Mouse (Mus musculus): ENCODE data around the gene Nubpl.
A peak's percentile ranks its signal among the peaks of the same experiment; 100 is the strongest.

Gene Nubpl

DNA sequence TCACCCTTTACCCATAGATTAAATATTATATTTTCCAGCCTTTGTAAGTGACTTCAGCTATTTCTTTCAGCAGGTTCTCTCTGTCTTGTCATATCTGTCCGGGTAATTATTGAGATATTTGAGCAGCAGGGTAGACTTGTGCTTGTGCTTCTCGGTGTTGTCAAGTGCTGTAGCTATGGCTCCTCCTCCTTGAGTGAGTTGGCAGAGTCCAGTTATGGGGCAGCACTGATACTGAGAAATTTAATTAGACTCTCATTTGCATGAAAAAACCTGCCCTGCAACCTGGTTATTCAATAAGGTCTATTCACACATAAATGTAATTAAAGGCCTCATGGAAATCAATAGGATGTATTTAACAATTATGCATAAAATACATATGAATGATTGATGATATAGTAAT is 145.2 kb downstream of the Nubpl start:
- DNase-seq (ENCODE audit: low read depth, low spot score), result no peak

DNA sequence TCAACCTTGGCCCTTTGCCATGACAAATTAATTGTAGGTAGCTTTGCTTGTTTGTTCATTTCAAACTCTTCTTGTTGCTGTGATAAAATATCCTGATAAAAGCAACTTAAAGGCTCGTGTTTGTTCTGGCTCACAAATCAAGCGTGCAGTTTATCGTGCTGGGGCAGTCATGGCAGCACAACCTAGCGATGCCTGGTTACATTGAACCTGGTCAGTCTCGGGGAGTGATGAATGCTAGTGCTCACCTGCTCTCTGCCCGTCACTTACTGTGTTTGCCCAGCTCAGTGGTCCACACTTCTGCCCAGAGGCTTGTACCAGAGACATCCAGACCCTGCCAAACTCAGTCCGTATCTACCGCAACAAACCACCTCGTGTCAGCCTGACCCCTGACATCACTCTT is 149.9 kb downstream of the Nubpl start:
- no peak for DNase-seq (ENCODE audit: low read depth, low spot score)

DNA sequence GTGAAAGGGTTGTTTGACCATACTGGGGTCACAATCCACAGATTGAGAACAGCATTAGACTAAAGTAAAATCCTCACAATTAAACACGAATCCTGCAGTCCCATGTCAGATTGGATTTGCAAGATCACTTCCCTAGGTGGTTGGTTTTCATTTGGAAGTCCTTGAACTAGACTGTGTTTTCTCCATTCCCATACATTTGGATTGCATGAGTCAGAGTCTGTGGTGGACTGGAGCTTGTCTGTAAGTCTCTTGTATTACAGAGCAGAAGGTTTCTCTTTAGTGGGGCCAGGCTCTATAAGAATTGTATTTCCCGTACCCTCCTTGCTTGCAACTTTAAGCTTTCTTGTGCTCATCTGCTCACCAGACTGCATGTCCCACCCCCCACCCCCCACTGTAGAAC is 151.0 kb downstream of the Nubpl start:
- no peak for DNase-seq (ENCODE audit: low read depth, low spot score)

DNA sequence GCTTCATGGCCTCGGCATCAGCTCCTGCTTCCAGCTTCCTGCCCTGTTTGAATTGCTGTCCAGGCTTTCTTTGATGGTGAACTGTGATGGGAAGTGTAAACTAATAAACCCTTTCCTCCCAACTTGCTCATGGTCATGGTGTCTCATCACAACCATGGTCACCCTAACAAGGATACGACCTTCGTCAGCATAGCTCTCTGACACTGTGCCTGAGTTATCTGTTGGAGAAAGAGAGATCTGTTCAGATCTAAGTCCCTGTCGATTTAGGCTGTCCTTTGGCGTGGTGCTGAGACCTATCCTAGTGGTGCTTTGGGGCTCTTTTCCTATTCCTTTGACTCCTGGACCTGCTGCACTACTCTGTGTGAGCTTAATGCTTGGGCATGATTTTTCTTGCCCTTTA is 156.6 kb downstream of the Nubpl start:
- no peak for DNase-seq (ENCODE audit: low read depth, low spot score)

DNA sequence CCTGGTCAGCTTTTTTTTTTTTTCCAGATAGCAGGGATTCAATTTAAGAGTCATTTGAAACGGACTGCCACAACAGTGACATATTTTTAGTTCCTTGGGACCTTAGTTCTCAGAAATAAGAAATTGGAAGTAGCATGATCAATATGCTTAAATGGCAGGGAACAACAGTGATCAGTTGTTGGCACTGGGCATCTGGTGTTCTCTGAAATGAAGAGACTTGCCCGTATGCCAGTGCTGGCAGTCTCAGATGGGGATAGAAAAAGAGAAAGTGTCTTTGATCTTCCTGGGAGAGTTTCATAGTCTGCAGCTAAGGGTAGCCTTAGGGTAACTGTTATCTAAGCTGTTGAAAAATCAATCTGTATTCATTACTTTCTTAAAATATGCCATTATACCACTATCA is 170.6 kb downstream of the Nubpl start:
- DNase-seq (ENCODE audit: low read depth, low spot score), result peak; percentile 10

DNA sequence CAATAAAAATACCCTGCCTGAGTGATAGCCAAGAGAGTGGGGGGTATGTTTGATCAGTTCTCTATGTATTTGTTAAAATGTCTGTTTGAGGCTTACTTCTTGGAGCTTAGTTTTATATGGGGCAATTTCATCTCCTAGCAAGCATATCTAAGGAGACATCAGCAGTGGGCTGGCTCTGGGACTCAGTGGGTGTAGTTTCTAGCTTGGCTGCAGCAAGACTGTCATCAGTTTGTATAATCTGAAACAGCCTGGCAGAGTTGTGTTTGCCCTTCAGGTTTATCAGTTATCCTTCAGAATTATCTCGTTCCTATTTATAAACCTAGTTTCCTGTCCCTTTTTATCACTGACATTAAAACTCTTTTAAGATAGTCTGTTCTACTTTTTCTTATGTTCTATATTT is 175.3 kb downstream of the Nubpl start:
- peak; percentile 51 for DNase-seq (ENCODE audit: low read depth, low spot score)

DNA sequence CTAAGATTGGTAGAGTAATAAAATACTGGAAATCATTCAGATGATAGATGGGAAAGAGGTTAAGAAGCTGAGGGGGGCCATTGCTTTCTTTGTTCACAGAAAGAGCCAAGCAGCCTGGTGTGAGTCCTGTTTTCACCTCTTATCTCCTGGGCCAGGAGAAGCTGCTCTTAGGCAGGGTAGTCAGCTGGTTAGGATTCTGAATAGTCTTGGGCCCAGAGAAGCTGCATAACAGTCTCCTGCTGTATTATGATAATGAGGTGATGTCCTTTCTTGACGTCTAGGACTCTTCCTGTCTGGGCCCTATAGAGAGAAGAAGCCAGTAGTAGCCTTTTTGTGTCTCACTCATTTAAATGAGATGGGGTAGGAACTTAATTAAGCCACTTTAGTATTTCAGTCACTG is 178.8 kb downstream of the Nubpl start:
- no peak for DNase-seq (ENCODE audit: low read depth, low spot score)

DNA sequence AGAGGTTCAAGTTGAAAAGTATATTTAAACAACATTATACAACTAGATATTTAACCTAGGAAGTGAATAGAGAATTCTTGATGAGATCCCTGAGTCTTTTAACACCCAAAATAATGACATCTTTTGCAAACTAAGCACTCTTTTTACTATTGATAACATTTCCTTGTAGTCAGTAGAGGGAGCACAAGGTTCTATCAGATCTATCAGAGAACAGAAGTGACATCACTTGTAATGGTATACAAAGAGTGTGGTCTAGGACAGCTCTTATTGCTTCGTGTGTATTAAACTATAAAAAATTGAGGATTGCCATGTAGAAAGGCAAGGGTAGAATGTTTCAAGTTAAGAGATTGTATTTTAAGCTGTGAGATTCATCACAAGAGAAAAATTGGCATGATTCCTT is 183.7 kb downstream of the Nubpl start:
- no peak for DNase-seq (ENCODE audit: low read depth, low spot score)

DNA sequence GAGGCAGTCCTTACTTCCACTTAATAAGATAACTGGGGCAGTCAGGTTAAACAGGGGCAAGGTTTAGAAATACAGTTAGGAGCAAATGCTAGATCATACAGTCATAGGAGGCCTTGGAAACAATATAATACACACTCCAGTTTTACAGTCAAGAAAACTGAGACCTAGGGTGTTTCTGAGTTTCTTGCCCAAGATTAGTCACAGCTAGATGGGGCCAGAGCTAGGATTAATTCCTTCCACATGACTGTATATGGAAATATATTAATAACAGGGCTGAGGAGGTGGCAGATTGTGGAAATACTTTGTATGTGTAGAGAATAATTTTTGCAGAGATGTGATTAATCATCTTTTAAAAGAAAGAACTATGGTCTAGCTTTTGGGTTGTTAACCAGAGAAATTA is 186.9 kb downstream of the Nubpl start:
- DNase-seq (ENCODE audit: low read depth, low spot score), result no peak

DNA sequence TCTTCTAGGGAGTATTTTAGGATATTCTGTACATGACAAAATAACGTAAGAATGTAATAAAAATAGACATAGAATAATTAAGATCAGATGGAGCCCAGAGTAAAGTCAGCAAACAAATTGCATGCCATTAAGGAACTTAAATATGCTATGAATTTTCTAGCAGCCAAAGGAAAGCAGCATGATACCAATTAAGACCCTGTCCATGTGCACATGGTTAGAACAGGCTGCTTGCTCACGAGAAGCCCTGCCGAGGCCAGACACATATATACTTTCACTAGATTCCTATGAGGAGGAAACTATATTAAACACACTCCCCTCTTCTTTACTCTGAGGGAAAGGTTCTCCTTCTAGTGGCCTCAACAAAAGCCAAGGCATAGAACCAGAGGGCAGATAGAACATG is 189.3 kb downstream of the Nubpl start:
- DNase-seq (ENCODE audit: low read depth, low spot score), result no peak

DNA sequence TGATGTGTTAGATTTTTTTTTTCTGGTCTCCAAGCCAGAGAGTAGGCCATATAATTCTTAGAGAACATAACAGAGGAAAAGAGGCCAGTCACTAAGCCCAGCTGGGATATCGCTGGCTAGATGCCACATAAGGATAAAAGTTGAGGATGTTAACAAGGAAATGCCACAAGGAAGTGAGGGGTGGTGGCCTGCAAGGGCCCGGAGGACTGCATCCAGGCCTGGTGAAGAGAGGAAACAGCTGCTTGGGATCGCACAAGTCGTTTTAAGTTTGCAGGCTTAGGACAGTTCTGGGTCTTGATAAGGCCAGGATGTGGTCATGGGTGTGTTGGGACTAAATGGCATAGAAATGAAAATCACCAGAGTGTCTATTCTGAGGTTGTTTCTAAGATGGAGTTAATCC is 191.0 kb downstream of the Nubpl start:
- no peak for DNase-seq (ENCODE audit: low read depth, low spot score)

DNA sequence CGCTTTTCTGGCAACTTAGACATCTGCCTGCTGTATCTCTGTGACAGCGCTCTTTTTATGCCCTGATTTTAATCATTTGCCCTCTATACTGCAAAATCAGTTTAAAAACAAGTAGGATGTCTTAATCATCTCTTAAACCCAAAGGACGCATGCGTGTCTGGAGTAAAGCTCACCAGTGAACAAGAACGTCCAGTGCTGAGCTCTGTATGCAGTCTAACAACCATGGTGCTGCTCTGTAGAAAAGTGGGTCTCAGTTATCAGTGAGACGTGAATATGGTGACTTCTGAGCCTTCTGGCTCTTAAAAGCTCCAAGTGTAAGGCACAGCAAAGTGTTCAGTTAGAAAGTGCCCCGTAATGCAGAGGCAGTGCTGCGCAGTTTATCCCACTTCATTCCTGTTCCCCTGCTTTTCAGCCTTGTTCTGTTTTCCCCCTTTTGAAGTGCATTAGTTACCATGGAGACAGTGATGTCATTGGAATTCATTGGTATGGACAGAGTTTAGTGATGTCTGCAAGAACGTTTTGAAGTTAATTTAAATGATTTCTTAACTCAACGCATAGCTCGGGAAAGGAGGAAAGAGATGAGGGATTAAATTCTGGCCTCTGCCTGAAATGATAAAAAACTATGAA is 191.5 kb downstream of the Nubpl start:
- peak; percentile 69 for DNase-seq (ENCODE audit: low read depth, low spot score)

DNA sequence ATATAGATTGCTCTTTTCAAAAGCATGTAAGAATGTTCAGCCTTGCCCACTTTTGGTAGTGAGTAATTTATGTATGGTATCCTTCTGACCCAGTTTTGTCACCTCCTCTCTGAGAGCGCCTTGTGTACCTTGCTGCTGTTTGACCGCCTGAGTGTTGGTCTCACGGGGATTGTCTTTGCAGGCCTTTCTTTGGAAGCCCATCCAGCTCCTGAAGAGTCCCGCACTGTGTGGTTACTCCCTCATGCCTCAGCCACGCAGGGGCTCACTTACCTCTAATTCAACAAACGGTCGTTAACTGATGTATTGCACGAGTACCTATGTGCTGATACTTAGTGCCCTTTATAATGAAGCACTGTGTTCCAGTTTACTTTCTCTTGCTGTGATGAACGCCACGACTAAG is 192.1 kb downstream of the Nubpl start:
- DNase-seq (ENCODE audit: low read depth, low spot score), result no peak

DNA sequence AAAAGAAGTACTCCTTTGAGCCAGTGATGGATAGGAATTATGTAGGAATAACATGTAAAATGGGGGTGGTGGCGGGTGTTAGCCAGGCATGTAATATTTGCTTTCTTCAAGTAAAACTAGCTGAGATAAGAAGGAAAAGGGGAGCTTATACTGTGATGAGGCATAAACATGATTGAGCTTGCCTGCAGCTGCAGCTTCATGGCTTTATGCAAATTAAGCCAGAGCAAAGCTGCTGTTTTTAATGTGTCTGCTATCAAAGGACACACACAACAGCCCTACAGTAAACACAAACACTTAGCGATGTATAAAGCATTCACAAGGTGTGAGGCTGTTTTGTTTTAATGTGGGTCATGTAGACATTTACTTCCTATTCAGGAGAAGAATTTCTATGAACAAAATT is 196.4 kb downstream of the Nubpl start:
- DNase-seq (ENCODE audit: low read depth, low spot score), result no peak

DNA sequence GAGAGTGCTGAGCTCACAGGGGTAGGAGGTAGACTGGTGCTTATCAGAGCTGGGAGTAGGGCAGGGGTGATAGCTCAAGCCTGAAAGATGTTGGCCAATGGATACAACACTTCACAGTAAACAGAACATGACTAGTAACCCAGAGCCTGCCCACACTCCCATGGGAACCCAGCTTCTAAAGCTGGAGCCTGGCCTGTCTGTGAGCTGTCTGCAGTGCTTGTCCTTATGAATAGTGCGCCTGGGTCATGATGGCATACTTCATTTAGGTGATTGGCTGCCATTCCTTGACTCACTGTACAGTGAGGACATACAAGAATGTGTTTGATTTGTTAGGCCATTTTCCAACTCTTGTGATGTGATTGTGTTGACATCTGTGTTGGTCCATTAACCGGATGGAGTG is 200.5 kb downstream of the Nubpl start:
- no peak for DNase-seq (ENCODE audit: low read depth, low spot score)

DNA sequence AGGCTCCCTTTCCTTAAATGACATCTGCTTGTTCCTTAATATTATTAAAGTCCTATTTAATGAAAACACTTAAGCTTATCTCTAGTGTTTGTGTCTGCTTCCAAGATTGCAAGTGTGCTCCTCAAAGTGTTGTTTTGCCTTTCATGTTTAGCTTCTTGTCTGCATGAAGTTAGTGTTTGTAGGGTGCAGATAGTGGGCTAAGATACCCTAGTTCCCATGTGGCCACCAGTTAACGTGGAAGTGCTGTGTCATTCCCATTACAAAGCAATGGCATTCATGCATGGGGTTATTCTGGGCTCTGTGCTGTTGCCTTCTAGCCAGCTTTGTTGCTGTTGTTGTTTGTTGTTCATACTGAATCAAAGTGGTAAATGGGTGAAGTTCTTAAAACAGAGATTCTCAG is 201.1 kb downstream of the Nubpl start:
- no peak for DNase-seq (ENCODE audit: low read depth, low spot score)

DNA sequence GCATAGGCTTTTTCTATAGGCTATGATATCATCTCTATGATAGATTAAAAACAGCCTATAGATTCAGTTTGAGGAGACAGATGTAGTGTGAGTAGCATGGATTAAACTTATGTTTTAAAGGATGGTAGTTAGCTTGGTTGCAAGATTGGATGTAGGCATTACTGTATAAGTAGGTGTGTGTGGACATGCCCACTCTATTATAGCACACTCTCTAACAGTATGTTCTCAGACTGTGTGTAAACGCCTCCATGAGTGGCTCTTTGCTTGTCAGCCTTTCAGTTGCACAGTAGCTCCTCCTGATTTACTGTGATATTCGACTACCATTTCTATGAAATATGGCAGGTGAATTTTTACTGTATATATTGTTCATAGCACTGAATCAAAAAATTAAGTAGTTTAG is 205.4 kb downstream of the Nubpl start:
- DNase-seq (ENCODE audit: low read depth, low spot score), result no peak

DNA sequence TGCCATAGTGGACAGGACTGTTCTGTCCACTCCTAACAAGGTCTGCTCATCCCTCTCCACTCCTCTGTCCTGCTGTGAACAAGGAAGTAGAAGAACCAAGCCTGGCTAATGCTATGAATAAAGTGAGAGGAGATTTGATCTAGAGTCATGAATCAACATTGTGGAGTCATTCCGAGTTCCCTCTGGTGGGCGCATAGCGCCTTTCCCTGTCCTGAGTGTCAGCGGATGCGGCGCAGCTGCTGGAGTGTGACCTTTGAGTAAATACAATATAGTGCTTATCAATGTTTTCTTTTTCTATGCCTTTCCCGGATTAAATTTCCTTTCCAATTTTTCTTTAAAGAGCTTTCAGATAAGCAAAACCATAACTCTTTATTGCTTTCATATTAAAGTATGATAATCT is 208.8 kb downstream of the Nubpl start:
- DNase-seq (ENCODE audit: low read depth, low spot score), result no peak

DNA sequence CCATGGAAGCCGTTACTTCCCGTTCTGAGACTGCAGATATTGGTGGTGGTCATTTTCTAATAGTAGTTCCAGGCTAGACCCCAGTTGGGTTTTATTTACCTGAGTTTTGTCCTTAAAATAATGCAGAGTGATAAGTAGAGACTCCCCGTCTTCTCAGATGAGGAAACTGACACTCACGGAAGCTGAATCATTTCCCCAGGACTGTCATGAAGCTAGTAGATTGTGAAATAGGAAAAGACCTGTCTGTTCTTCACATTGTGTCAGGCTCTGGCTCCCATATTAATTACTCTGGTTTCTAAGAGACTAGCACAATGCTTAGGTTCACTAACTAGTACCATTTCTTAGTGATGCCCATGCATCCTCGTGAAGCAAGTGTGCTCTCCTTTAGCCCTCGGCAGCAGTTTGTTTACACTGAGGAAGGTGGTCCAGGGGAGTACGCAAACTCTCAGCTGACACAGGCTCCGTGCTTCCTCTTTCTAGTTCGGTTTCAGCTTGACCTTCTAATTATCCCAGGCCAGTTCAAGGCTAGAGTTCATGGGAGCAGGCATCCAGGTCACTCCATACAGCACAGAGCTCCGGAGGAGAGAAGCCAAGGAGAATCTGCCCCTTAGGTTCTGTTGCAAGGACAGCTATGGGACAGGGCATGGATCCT is 209.9 kb downstream of the Nubpl start:
- no peak for DNase-seq (ENCODE audit: low read depth, low spot score)

DNA sequence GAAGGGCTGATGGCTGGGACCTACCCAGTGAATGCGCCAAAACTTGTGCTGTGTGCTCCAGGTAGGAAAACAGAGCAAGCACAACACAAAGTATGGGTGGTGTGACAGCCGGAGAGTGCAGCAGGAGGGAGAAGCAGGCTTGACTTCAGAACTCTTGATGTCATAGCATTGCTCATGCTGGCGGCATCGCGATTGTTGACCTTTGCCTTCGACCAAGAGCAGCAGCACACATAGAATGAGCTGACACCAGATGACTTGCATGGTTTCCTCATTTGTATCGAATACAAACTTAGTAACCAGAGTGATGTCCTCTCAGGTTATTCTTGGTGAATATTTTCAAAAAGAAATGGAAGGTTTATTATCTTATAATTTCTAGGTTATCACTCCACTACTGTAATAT is 211.1 kb downstream of the Nubpl start:
- DNase-seq (ENCODE audit: low read depth, low spot score), result no peak

DNA sequence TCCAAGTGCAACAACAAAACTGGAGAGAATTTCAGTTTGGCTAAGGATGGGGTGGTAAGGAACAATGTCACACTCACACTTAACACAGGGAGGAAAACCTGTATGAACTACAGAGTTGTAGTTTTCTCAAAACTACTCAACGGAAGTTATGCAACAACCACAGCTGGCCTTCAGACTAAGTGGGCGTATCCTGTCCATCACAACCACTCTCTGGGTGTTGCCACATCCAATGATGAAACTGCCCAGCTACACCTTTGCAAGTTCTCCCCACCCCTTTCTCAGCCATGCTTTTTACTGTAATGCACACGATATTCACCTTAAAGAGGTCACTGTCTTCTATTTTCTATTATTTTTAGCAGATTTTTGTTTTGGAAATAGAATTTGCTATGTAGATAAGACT is 217.3 kb downstream of the Nubpl start:
- DNase-seq (ENCODE audit: low read depth, low spot score), result no peak

DNA sequence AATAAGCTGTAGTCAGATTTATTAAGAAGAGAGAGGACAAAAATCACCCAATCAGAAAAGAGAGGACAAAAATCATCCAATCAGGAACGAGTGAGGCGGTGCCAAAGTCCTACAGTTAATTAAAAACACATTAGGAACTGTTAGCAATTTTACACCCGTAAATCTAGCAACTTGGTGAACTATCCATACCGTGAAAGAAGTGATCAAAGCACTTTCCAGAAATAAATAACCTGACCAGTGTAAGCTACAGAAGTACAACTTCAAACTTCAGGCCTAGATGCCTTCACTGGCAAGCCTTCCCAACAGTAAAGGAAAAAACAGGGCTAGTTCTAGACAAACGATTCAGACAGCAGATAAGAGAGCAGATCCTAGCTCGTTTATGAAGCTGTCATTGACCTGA is 220.1 kb downstream of the Nubpl start:
- no peak for DNase-seq (ENCODE audit: low read depth, low spot score)

DNA sequence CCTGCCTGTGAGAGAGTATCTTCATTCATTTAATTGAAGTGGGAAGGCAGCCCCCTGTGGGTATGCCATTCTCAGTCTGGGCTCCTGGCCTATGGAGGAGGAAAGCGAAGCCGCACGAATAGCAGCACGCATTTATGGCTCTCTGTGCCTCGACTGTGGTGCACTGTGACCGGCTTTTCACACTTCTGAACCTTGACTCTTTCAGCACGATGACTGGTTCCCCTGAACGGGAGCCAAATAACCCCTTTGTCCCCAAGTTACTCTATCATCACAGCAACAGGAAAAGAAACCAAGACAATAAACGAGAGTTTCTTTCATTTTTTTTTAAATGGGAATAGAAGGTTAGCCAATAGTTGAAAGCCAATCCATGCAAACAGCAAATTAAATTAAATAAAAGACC is 220.9 kb downstream of the Nubpl start:
- no peak for DNase-seq (ENCODE audit: low read depth, low spot score)

DNA sequence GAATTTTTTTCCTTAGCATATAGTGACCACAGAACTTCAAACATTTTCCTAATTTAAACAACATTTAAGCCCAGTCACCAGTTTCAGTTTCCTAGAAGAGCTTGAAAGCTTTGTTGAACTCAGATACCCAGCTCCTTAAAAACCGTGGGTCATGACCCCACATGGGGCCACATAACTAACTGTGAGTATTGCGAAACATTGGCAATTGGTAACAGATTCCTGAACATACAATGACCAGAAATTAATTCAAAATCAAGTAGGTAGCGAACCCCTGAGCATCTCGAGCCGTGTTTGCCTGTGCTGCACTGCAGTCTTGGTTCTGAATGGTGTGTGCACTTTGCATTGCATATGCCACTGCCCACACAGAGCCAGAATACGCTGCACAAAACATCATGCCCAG is 221.6 kb downstream of the Nubpl start:
- no peak for DNase-seq (ENCODE audit: low read depth, low spot score)
